Mouse (Mus musculus): ENCODE measurements around the gene Klk9. TPM values are rescaled to one million over a fixed set of nuclear protein-coding genes. Genes with fewer than 3 reads are reported as not detected.

Klk9 gene
- polyA plus RNA-seq (2012; rRNA removed) = not detected in 2 replicates

- TF ChIP-seq CTCF (IDR thresholded peaks at IDR 0.05; ENCODE audit: control insufficient read depth, insufficient read depth, insufficient replicate concordance, low read depth, low read length) = no peak
- TF ChIP-seq POLR2A (IDR thresholded peaks at IDR 0.05; ENCODE audit: control insufficient read depth, low read depth, low read length) = no peak
- no peaks in the 10 kb centered on the region for H3K36me3 ChIP-seq (ENCODE audit: control insufficient read depth, insufficient read depth, low read length)
- H3K27me3 ChIP-seq (ENCODE audit: control insufficient read depth, insufficient read depth, low read length) = no peaks in the 10 kb centered on the region
- H3K4me3 ChIP-seq (ENCODE audit: control insufficient read depth, low read depth, low read length) = no peak within 1 kb of the TSS
- H3K27ac ChIP-seq (ENCODE audit: control insufficient read depth, insufficient read depth, low read depth, low read length) = no peak within 1 kb of the TSS
- peaks cover under 1% of the 10 kb centered on the region; the same call in 1 of the 2 replicates for H3K4me1 ChIP-seq (ENCODE audit: control insufficient read depth, insufficient read depth, low read length)
Observed at GRCm38 (mm10) chr7:43791591-43791990, at the start of gene Klk9. TSS of gene Klk9 (plus strand) at chr7:43791891.

GRCm38 (mm10) chr7:43747788-43748187 is 43.9 kb upstream of the Klk9 start:
- Histone ChIP-seq H3K27me3 (ENCODE audit: control insufficient read depth, insufficient read depth, low read length) (no peaks in the 10 kb centered on the region), H3K27ac (ENCODE audit: control insufficient read depth, insufficient read depth, low read depth, low read length) (no peak overlapping the region), H3K4me1 (ENCODE audit: control insufficient read depth, insufficient read depth, low read length) (no peaks in the 10 kb centered on the region), H3K36me3 (ENCODE audit: control insufficient read depth, insufficient read depth, low read length) (no peaks in the 10 kb centered on the region), H3K4me3 (ENCODE audit: control insufficient read depth, low read depth, low read length) (no peak overlapping the region)
- TF ChIP-seq POLR2A (IDR thresholded peaks at IDR 0.05; ENCODE audit: control insufficient read depth, low read depth, low read length) (no peak), CTCF (IDR thresholded peaks at IDR 0.05; ENCODE audit: control insufficient read depth, insufficient read depth, insufficient replicate concordance, low read depth, low read length) (no peak)

GRCm38 (mm10) chr7:43752806-43753205 is 38.9 kb upstream of the Klk9 start:
- TF ChIP-seq CTCF (IDR thresholded peaks at IDR 0.05; ENCODE audit: control insufficient read depth, insufficient read depth, insufficient replicate concordance, low read depth, low read length) = no peak
- no peak for TF ChIP-seq POLR2A (IDR thresholded peaks at IDR 0.05; ENCODE audit: control insufficient read depth, low read depth, low read length)
- no peaks in the 10 kb centered on the region for H3K36me3 ChIP-seq (ENCODE audit: control insufficient read depth, insufficient read depth, low read length)

GRCm38 (mm10) chr7:43766484-43766883 is 25.2 kb upstream of the Klk9 start:
- Histone ChIP-seq H3K27ac (ENCODE audit: control insufficient read depth, insufficient read depth, low read depth, low read length) (no peak overlapping the region), H3K27me3 (ENCODE audit: control insufficient read depth, insufficient read depth, low read length) (no peaks in the 10 kb centered on the region), H3K4me1 (ENCODE audit: control insufficient read depth, insufficient read depth, low read length) (no peaks in the 10 kb centered on the region), H3K36me3 (ENCODE audit: control insufficient read depth, insufficient read depth, low read length) (no peaks in the 10 kb centered on the region), H3K4me3 (ENCODE audit: control insufficient read depth, low read depth, low read length) (no peak overlapping the region)
- TF ChIP-seq CTCF (IDR thresholded peaks at IDR 0.05; ENCODE audit: control insufficient read depth, insufficient read depth, insufficient replicate concordance, low read depth, low read length) = no peak
- TF ChIP-seq POLR2A (IDR thresholded peaks at IDR 0.05; ENCODE audit: control insufficient read depth, low read depth, low read length) = no peak

More at GRCm38 (mm10) chr7:43752806-43753205, 38.9 kb upstream of the Klk9 start:
- Histone ChIP-seq H3K4me1 (ENCODE audit: control insufficient read depth, insufficient read depth, low read length) (no peaks in the 10 kb centered on the region), H3K4me3 (ENCODE audit: control insufficient read depth, low read depth, low read length) (no peak overlapping the region), H3K27me3 (ENCODE audit: control insufficient read depth, insufficient read depth, low read length) (no peaks in the 10 kb centered on the region), H3K27ac (ENCODE audit: control insufficient read depth, insufficient read depth, low read depth, low read length) (no peak overlapping the region)

- no peaks in the 10 kb centered on the region for H3K36me3 ChIP-seq (ENCODE audit: control insufficient read depth, insufficient read depth, low read length)
- no peak for TF ChIP-seq CTCF (IDR thresholded peaks at IDR 0.05; ENCODE audit: control insufficient read depth, insufficient read depth, insufficient replicate concordance, low read depth, low read length)
- no peak for TF ChIP-seq POLR2A (IDR thresholded peaks at IDR 0.05; ENCODE audit: control insufficient read depth, low read depth, low read length)
- H3K27ac ChIP-seq (ENCODE audit: control insufficient read depth, insufficient read depth, low read depth, low read length) = no peak within 1 kb of the TSS
- peaks cover 4% of the 10 kb centered on the region for H3K4me1 ChIP-seq (ENCODE audit: control insufficient read depth, insufficient read depth, low read length)
- no peak within 1 kb of the TSS for H3K4me3 ChIP-seq (ENCODE audit: control insufficient read depth, low read depth, low read length)
- no peaks in the 10 kb centered on the region for H3K27me3 ChIP-seq (ENCODE audit: control insufficient read depth, insufficient read depth, low read length)
Observed at GRCm38 (mm10) chr7:43768597-43768996, 23.1 kb upstream of the Klk9 start, which contains the start of gene Klk12. TSS of gene Klk12 (plus strand) at chr7:43768897.

- Histone ChIP-seq H3K36me3 (ENCODE audit: control insufficient read depth, insufficient read depth, low read length) (no peaks in the 10 kb centered on the region), H3K4me1 (ENCODE audit: control insufficient read depth, insufficient read depth, low read length) (peaks cover 4% of the 10 kb centered on the region), H3K4me3 (ENCODE audit: control insufficient read depth, low read depth, low read length) (no peak overlapping the region), H3K27me3 (ENCODE audit: control insufficient read depth, insufficient read depth, low read length) (no peaks in the 10 kb centered on the region), H3K27ac (ENCODE audit: control insufficient read depth, insufficient read depth, low read depth, low read length) (no peak overlapping the region)
- no peak for TF ChIP-seq CTCF (IDR thresholded peaks at IDR 0.05; ENCODE audit: control insufficient read depth, insufficient read depth, insufficient replicate concordance, low read depth, low read length)
- TF ChIP-seq POLR2A (IDR thresholded peaks at IDR 0.05; ENCODE audit: control insufficient read depth, low read depth, low read length) = no peak
Observed at GRCm38 (mm10) chr7:43769636-43770035, 22.1 kb upstream of the Klk9 start.

GRCm38 (mm10) chr7:43770701-43771100 is 21.0 kb upstream of the Klk9 start:
- no peaks in the 10 kb centered on the region for H3K36me3 ChIP-seq (ENCODE audit: control insufficient read depth, insufficient read depth, low read length)
- no peak overlapping the region for H3K27ac ChIP-seq (ENCODE audit: control insufficient read depth, insufficient read depth, low read depth, low read length)
- H3K4me3 ChIP-seq (ENCODE audit: control insufficient read depth, low read depth, low read length) = no peak overlapping the region
- peaks cover 4% of the 10 kb centered on the region for H3K4me1 ChIP-seq (ENCODE audit: control insufficient read depth, insufficient read depth, low read length)
- TF ChIP-seq CTCF (IDR thresholded peaks at IDR 0.05; ENCODE audit: control insufficient read depth, insufficient read depth, insufficient replicate concordance, low read depth, low read length) (no peak), POLR2A (IDR thresholded peaks at IDR 0.05; ENCODE audit: control insufficient read depth, low read depth, low read length) (no peak)
- H3K27me3 ChIP-seq (ENCODE audit: control insufficient read depth, insufficient read depth, low read length) = no peaks in the 10 kb centered on the region

- H3K27ac ChIP-seq (ENCODE audit: control insufficient read depth, insufficient read depth, low read depth, low read length) = no peak overlapping the region
- no peaks in the 10 kb centered on the region for H3K27me3 ChIP-seq (ENCODE audit: control insufficient read depth, insufficient read depth, low read length)
- peaks cover 4% of the 10 kb centered on the region for H3K4me1 ChIP-seq (ENCODE audit: control insufficient read depth, insufficient read depth, low read length)
- no peaks in the 10 kb centered on the region for H3K36me3 ChIP-seq (ENCODE audit: control insufficient read depth, insufficient read depth, low read length)
- H3K4me3 ChIP-seq (ENCODE audit: control insufficient read depth, low read depth, low read length) = no peak overlapping the region
- TF ChIP-seq CTCF (IDR thresholded peaks at IDR 0.05; ENCODE audit: control insufficient read depth, insufficient read depth, insufficient replicate concordance, low read depth, low read length) (no peak), POLR2A (IDR thresholded peaks at IDR 0.05; ENCODE audit: control insufficient read depth, low read depth, low read length) (no peak)
Observed at GRCm38 (mm10) chr7:43771916-43772315, 19.8 kb upstream of the Klk9 start.

Measured in testis, adult 2 months (tissue).